Mouse (Mus musculus): ENCODE data around the gene Evc.

Evc gene

GRCm38 (mm10) chr5:37241224-37241623, 95.5 kb downstream of the Evc start:
- peak; percentile 3 for DNase-seq (ENCODE audit: low read depth)

- peak; percentile 31 for DNase-seq (ENCODE audit: low read depth)
Observed at GRCm38 (mm10) chr5:37240550-37240949, 96.1 kb downstream of the Evc start.
